Mouse (Mus musculus): ENCODE data around the gene Bcdin3d. TPM values are rescaled to one million over a fixed set of nuclear protein-coding genes. Genes with fewer than 3 reads are reported as not detected.

Gene Bcdin3d
- 6.7 and 7.0 TPM in 2 replicates for polyA plus RNA-seq (2012; rRNA removed)

- under 1% methylated on average over 26 of the region's 26 CpGs for WGBS
- DNase-seq (ENCODE audit: low read depth, low spot score): peak; percentile 46
Observed at GRCm38 (mm10) chr15:99474576-99474926, at the start of gene Bcdin3d. Bcdin3d (minus strand) TSS chr15:99474730.

- WGBS: 74% methylated on average over 7 of the region's 7 CpGs
- no peak for DNase-seq (ENCODE audit: low read depth, low spot score)
Observed at GRCm38 (mm10) chr15:99520306-99520705, 45.8 kb upstream of the Bcdin3d start.

GRCm38 (mm10) chr15:99519626-99520025, 45.1 kb upstream of the Bcdin3d start:
- 90% methylated on average over 9 of the region's 9 CpGs for WGBS
- no peak for DNase-seq (ENCODE audit: low read depth, low spot score)

GRCm38 (mm10) chr15:99517715-99518114, 43.2 kb upstream of the Bcdin3d start:
- WGBS: 78% methylated on average over 7 of the region's 7 CpGs
- no peak for DNase-seq (ENCODE audit: low read depth, low spot score)

- WGBS: 62% methylated on average over 8 of the region's 8 CpGs
- no peak for DNase-seq (ENCODE audit: low read depth, low spot score)
Observed at GRCm38 (mm10) chr15:99516715-99517114, 42.2 kb upstream of the Bcdin3d start.

GRCm38 (mm10) chr15:99511797-99512525, 37.4 kb upstream of the Bcdin3d start:
- DNase-seq (ENCODE audit: low read depth, low spot score): no peak
- 46% methylated on average over 15 of the region's 15 CpGs for WGBS

GRCm38 (mm10) chr15:99510621-99511020, 36.1 kb upstream of the Bcdin3d start:
- no peak for DNase-seq (ENCODE audit: low read depth, low spot score)
- 40% methylated on average over 3 of the region's 3 CpGs for WGBS

- 24% methylated on average over 7 of the region's 7 CpGs for WGBS
- no peak for DNase-seq (ENCODE audit: low read depth, low spot score)
Observed at GRCm38 (mm10) chr15:99509840-99510239, 35.3 kb upstream of the Bcdin3d start.

GRCm38 (mm10) chr15:99505324-99506095, 31.0 kb upstream of the Bcdin3d start:
- 68% methylated on average over 15 of the region's 15 CpGs for WGBS
- DNase-seq (ENCODE audit: low read depth, low spot score): no peak

GRCm38 (mm10) chr15:99503256-99503655, 28.7 kb upstream of the Bcdin3d start:
- 77% methylated on average over 5 of the region's 5 CpGs for WGBS
- DNase-seq (ENCODE audit: low read depth, low spot score): no peak

GRCm38 (mm10) chr15:99502311-99502831, 27.8 kb upstream of the Bcdin3d start:
- WGBS: 46% methylated on average over 12 of the region's 12 CpGs
- no peak for DNase-seq (ENCODE audit: low read depth, low spot score)

- WGBS: 81% methylated on average over 20 of the region's 20 CpGs
- no peak for DNase-seq (ENCODE audit: low read depth, low spot score)
Observed at GRCm38 (mm10) chr15:99501292-99502260, 27.0 kb upstream of the Bcdin3d start.

GRCm38 (mm10) chr15:99500320-99500719, 25.8 kb upstream of the Bcdin3d start:
- no peak for DNase-seq (ENCODE audit: low read depth, low spot score)
- WGBS: 46% methylated on average over 5 of the region's 5 CpGs

GRCm38 (mm10) chr15:99499726-99500125, 25.2 kb upstream of the Bcdin3d start:
- DNase-seq (ENCODE audit: low read depth, low spot score): no peak
- WGBS: 74% methylated on average over 6 of the region's 6 CpGs

- DNase-seq (ENCODE audit: low read depth, low spot score): no peak
- 21% methylated on average over 4 of the region's 4 CpGs for WGBS
Observed at GRCm38 (mm10) chr15:99498781-99499180, 24.3 kb upstream of the Bcdin3d start.

- no peak for DNase-seq (ENCODE audit: low read depth, low spot score)
- 50% methylated on average over 4 of the region's 4 CpGs for WGBS
Observed at GRCm38 (mm10) chr15:99498356-99498755, 23.8 kb upstream of the Bcdin3d start.

- 44% methylated on average over 12 of the region's 12 CpGs for WGBS
- no peak for DNase-seq (ENCODE audit: low read depth, low spot score)
Observed at GRCm38 (mm10) chr15:99497527-99498242, 23.2 kb upstream of the Bcdin3d start.

GRCm38 (mm10) chr15:99497061-99497460, 22.5 kb upstream of the Bcdin3d start:
- DNase-seq (ENCODE audit: low read depth, low spot score): no peak
- WGBS: 4% methylated on average over 4 of the region's 4 CpGs

- no peak for DNase-seq (ENCODE audit: low read depth, low spot score)
- WGBS: 52% methylated on average over 6 of the region's 6 CpGs
Observed at GRCm38 (mm10) chr15:99484745-99485144, 10.2 kb upstream of the Bcdin3d start.

All from large intestine, adult 2 months (tissue).